Mouse (Mus musculus) intestine, postnatal 0 days (tissue): ENCODE measurements around the gene Numbl. TPM values are rescaled to one million over a fixed set of nuclear protein-coding genes. Genes with fewer than 3 reads are reported as not detected.

ENCODE experiments used
- ATAC-seq: fragments of 200-750 bp; cut with Nextera tagmentation; 2 replicates; pipeline ENCODE4 v1.8.0; 2017; ENCODE audit warnings: mild to moderate bottlenecking, moderate TSS enrichment, moderate library complexity
- H3K27ac ChIP-seq: fragments of 300-500 bp; sonication (generic); 2 replicates; pipeline ENCODE4 v1.5.1; 2014; ENCODE audit warnings: mild to moderate bottlenecking, low read depth, low read length, moderate library complexity
- H3K27me3 ChIP-seq: fragments of 300-500 bp; sonication (generic); replicated peaks from 2 replicates; pipeline ENCODE4 v1.6.1; 2014; ENCODE audit warnings: low read length, mixed read lengths; ENCODE audit not compliant: control insufficient read depth, insufficient read depth
- H3K36me3 ChIP-seq: fragments of 300-500 bp; sonication (generic); 2 replicates; pipeline ENCODE4 v1.6.1; 2014; ENCODE audit warnings: mild to moderate bottlenecking, moderate library complexity; ENCODE audit not compliant: control insufficient read depth, insufficient read depth
- H3K4me1 ChIP-seq: fragments of 300-500 bp; sonication (generic); replicated peaks from 2 replicates; pipeline ENCODE4 v1.6.1; 2014; ENCODE audit warnings: antibody characterized with exemption, low read length, mixed read lengths; ENCODE audit not compliant: control insufficient read depth, insufficient read depth
- H3K4me2 ChIP-seq: fragments of 300-500 bp; sonication (generic); replicated peaks from 2 replicates; pipeline ENCODE4 v1.6.1; 2014; ENCODE audit warnings: low read depth, mild to moderate bottlenecking, moderate library complexity
- H3K4me3 ChIP-seq: fragments of 300-500 bp; sonication (generic); 2 replicates; pipeline ENCODE4 v1.5.1; 2014; ENCODE audit warnings: low read depth, low read length
- H3K9ac ChIP-seq: fragments of 300-500 bp; sonication (generic); 2 replicates; pipeline ENCODE4 v1.6.1; 2014; ENCODE audit warnings: mild to moderate bottlenecking, low read depth, low read length
- H3K9me3 ChIP-seq: fragments of 300-500 bp; sonication (generic); 2 replicates; pipeline ENCODE4 v1.6.1; 2016; ENCODE audit warnings: mixed run types; ENCODE audit not compliant: control insufficient read depth
- CTCF ChIP-seq: sonication (generic); IDR thresholded peaks from 2 replicates; pipeline ENCODE4 v1.5.1; 2016; ENCODE audit warnings: low read depth, mild to moderate bottlenecking, control low read depth, antibody characterized with exemption, moderate library complexity
- WGBS: fragments of 180-500 bp; shearing (Covaris S2); extraction: QIAGEN DNeasy Blood & Tissue Kit; methylation state at CpG from one replicate; pipeline ENCODE4 v1.1.7; 2014; 5-methylcytosine and 5-hydroxymethylcytosine counted together
- polyA plus RNA-seq: library from polyadenylated mRNA; unstranded; fragments of >200 nt; fragmentation: Nextera tagmentation; extraction: Ambion mirVana; gene quantifications from 2 replicates; pipeline ENCODE4 v1.2.1, GENCODE M21; 2015

The Numbl gene
- polyA plus RNA-seq, 1 experiment from 2014 or later = 7.5 TPM

DNA sequence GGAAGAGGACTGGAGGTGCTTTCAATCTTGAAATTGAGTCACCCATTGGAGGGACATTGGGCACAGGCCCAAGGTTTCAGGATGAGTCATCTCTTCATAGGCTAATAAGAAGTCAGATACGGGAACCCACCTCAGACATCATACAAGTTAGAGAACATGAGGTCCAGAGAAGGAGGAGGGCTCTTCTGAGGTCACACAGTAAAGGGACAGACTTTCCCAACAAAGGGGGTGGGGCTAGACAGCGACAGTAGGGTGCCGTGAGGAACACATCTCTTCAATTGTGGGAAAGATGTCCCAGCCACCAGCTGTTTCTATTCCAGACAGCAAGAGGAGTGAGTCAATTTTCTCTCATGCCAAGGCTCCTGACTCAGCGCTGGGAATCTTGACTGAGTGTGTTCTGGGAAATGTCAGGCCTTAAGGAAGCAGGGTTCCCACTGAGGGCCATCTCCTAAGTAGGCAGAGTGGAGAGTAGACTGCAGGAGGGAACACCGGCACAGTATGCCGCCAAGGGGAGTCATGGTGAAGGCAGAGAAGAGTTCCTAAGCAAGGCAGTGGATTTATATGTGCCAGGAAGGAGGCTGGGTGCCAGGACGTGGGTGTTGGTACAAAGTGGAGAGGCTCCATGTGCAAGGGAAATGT is 26.4 kb upstream of the Numbl start:
- no peaks in the 10 kb centered on the region for H3K36me3 ChIP-seq
- no peak for ATAC-seq
- WGBS = 57% methylated on average over 7 of the region's 7 CpGs
- no peak overlapping the region for H3K27ac ChIP-seq
- no peak for TF ChIP-seq CTCF
- peak overlapping the region; percentile 67; the same call in 1 of the 2 replicates for H3K4me2 ChIP-seq
- H3K9me3 ChIP-seq = no peaks in the 10 kb centered on the region
- no peak overlapping the region for H3K9ac ChIP-seq
- H3K4me1 ChIP-seq = no peaks in the 10 kb centered on the region
- no peaks in the 10 kb centered on the region for H3K27me3 ChIP-seq
- no peak overlapping the region for H3K4me3 ChIP-seq

DNA sequence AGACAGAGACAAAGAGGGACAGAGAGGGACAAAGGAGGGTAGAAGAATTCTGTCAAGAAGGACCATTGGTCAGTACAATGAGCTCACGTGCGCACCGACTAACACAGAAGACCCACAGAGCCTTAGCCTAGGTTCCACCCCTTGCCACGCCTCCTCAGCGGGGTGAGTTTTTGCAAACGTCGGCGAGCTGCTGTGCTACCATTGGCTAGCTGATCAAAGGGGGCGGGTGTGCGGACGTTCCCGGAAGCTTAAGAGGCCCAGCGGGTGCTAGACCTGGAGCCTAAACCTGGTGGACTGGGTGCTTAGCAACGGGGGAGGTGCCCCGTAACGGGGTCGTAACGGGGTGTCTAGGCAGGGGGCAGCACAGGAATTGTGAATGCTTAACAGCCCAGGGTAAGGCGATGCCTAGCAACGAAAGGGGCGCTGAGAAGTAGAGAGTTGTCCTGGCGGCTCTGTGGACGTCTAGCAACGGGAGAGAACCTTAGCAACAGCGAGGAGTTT is 25.4 kb upstream of the Numbl start, which contains the start of gene Coq8b:
Coq8b (plus strand) TSS at position 243 of the 501 bp plus-strand sequence.
- peak; percentile 80 for ATAC-seq

DNA sequence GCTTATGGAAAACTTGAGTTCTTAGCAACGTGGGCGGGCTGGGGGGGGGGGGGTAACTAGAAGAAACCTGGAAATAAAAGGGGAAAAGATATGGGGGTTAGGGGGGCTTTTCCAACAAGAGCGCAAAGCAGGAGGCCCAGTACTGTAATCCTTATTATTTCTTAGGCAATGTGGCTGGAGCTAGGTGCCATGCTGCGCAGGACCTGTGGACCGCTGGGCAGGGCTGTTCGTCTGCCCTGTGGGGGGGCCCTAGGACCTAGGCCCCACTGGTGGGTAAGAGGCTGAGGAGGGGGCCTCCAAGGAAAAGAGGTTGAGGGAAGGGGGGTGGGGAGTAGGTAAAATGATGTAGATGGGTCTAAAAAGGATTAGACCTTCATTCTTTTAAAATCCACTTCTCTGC is 24.9 kb upstream of the Numbl start:
- Histone ChIP-seq H3K36me3 (peaks cover 9% of the 10 kb centered on the region; the same call in 1 of the 2 replicates), H3K4me1 (no peaks in the 10 kb centered on the region), H3K9ac (peak overlapping the region; percentile 31; the same call in 1 of the 2 replicates), H3K4me3 (peak overlapping the region; percentile 70), H3K27me3 (no peaks in the 10 kb centered on the region), H3K27ac (no peak overlapping the region), H3K9me3 (no peaks in the 10 kb centered on the region), H3K4me2 (peak overlapping the region; percentile 67)
- no peak for TF ChIP-seq CTCF
- ATAC-seq = no peak; the same call in 1 of the 2 replicates
- WGBS = 4% methylated on average over 6 of the region's 6 CpGs

More for the DNA sequence above, 25.4 kb upstream of the Numbl start, which contains the start of gene Coq8b:
- Histone ChIP-seq H3K4me3 (peak within 1 kb of the TSS; percentile 70), H3K9ac (peak within 1 kb of the TSS; percentile 31; the same call in 1 of the 2 replicates), H3K36me3 (peaks cover 8% of the 10 kb centered on the region; the same call in 1 of the 2 replicates), H3K27me3 (no peaks in the 10 kb centered on the region), H3K4me1 (no peaks in the 10 kb centered on the region), H3K9me3 (no peaks in the 10 kb centered on the region), H3K4me2 (peak within 1 kb of the TSS; percentile 67), H3K27ac (no peak within 1 kb of the TSS; the same call in 1 of the 2 replicates)
- peak; percentile 44 for TF ChIP-seq CTCF
- 0% methylated on average over 25 of the region's 25 CpGs for WGBS

DNA sequence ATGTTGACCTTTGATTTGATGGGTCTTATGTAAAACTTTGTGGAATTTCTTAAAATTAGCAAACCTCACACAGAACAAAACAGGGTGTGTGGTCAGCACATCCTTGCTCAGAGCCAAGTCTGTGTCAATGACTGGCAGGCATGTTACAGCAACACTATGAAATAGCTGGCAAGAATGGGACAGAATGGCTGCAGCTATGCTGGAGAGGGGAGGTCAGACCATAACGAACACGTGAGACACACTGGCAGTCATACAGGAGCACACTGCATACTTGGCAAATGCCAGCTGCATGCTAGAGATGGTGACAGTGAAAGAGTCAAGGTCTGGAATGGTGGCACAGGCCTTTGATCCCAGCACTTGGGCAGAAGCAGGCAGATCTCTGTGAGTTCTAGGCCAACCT is 22.5 kb upstream of the Numbl start:
- ATAC-seq = no peak
- Histone ChIP-seq H3K4me1 (no peaks in the 10 kb centered on the region), H3K4me3 (no peak overlapping the region), H3K9ac (no peak overlapping the region), H3K27ac (no peak overlapping the region), H3K27me3 (no peaks in the 10 kb centered on the region), H3K4me2 (no peak overlapping the region), H3K36me3 (peaks cover 24% of the 10 kb centered on the region), H3K9me3 (no peaks in the 10 kb centered on the region)
- 91% methylated on average over 2 of the region's 2 CpGs for WGBS
- no peak for TF ChIP-seq CTCF

DNA sequence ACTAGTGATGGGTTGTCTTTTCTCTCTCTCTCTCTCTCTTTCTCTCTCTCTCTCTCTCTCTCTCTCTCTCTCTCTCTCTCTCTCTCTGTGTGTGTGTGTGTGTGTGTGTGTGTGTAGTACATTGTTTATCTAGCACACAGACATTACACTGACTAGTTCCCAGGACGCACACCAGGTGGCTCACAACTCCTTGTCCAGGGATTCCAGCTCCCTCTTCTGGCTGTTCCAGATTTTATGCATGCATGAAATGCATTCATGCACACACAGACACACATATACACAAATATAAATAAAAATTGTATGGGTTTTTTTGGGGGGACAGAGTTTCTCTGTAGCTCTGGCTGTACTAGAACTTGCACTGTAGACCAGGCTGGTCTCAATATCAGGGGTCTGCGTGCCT is 20.7 kb upstream of the Numbl start:
- Histone ChIP-seq H3K27me3 (no peaks in the 10 kb centered on the region), H3K36me3 (peaks cover 35% of the 10 kb centered on the region), H3K9ac (no peak overlapping the region), H3K27ac (no peak overlapping the region), H3K4me2 (no peak overlapping the region), H3K4me3 (no peak overlapping the region), H3K9me3 (no peaks in the 10 kb centered on the region), H3K4me1 (no peaks in the 10 kb centered on the region)
- no peak for ATAC-seq
- TF ChIP-seq CTCF = peak; percentile 61
- WGBS = 83% methylated on average over 2 of the region's 2 CpGs

DNA sequence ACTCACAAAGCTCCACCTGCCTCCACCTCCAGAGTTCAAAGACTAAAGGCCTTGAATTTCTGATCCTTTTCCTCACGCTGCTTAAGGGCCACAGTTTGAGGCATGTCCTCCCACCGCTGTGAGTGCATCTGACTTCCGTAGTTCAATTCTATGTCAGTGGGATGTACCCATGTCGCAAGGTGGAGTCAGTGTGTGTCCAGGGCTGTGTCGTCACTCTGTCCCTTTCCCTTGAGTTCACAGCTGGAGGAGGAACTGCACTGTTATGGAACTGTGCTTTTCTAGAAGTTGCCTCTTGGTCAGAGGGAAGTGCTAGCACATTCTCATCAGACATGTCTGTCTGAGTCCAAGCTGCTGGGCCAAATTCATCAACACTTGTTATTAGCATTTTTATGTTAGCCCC is 19.7 kb upstream of the Numbl start:
- H3K9me3 ChIP-seq = no peaks in the 10 kb centered on the region
- no peak overlapping the region for H3K4me3 ChIP-seq
- TF ChIP-seq CTCF = no peak
- H3K27me3 ChIP-seq = no peaks in the 10 kb centered on the region
- no peak overlapping the region for H3K27ac ChIP-seq
- ATAC-seq = no peak
- 92% methylated on average over 5 of the region's 5 CpGs for WGBS
- H3K4me2 ChIP-seq = no peak overlapping the region
- H3K36me3 ChIP-seq = peaks cover 40% of the 10 kb centered on the region
- no peaks in the 10 kb centered on the region for H3K4me1 ChIP-seq
- H3K9ac ChIP-seq = no peak overlapping the region
